Mouse (Mus musculus): Measurements from ENCODE around the gene Patl2. TPM values are rescaled to one million over a fixed set of nuclear protein-coding genes. Genes with fewer than 3 reads are reported as not detected.

The Patl2 gene
- polyA plus RNA-seq, 2 experiments: 0.04 TPM; not detected in 1

- Histone ChIP-seq H3K36me3 (replicated peaks; ENCODE audit: control insufficient read depth, insufficient read depth, low read depth) (peaks cover 6% of the 10 kb centered on the region), H3K27ac (no peak overlapping the region), H3K27me3 (ENCODE audit: control insufficient read depth, insufficient read depth, low read length) (no peaks in the 10 kb centered on the region), H3K4me2 (ENCODE audit: low read depth) (peak overlapping the region; percentile 77), H3K9me3 (ENCODE audit: control insufficient read depth, low read length) (no peaks in the 10 kb centered on the region), H3K9ac (replicated peaks) (peak overlapping the region; percentile 79), H3K4me3 (ENCODE audit: insufficient read depth in 1 of 2, low read depth in 2 of 2, low read length in 2 of 2) (peak overlapping the region; percentile 83 to 87), H3K4me1 (replicated peaks; ENCODE audit: control insufficient read depth in 2 of 2, insufficient read depth in 2 of 2, low read length in 1 of 2) (peaks cover 3 to 24% of the 10 kb centered on the region in 2 experiments)
- no peak for DNase-seq (ENCODE audit: low read depth in 3 of 3, low spot score in 3 of 3)
- TF ChIP-seq EP300 (IDR thresholded peaks at IDR 0.05; ENCODE audit: low read depth) (no peak), CTCF (IDR thresholded peaks at IDR 0.05; ENCODE audit: low read depth) (no peak)
- WGBS (ENCODE audit: insufficient replicate concordance): 7% methylated on average over 18 of the region's 18 CpGs
- ATAC-seq (ENCODE audit: insufficient read depth): peak; percentile 16; the same call in 1 of the 2 replicates
These were observed 37.6 kb downstream of the Patl2 start for GRCm38 (mm10) chr2:122148242-122148917.

GRCm38 (mm10) chr2:122147508-122148241 is 38.3 kb downstream of the Patl2 start, which contains the start of gene B2m:
B2m (plus strand) TSS chr2:122147686.
- Histone ChIP-seq H3K4me1 (replicated peaks; ENCODE audit: control insufficient read depth in 2 of 2, insufficient read depth in 2 of 2, low read length in 1 of 2) (peaks cover 3 to 22% of the 10 kb centered on the region in 2 experiments), H3K27me3 (ENCODE audit: control insufficient read depth, insufficient read depth, low read length) (no peaks in the 10 kb centered on the region), H3K9ac (replicated peaks) (peak within 1 kb of the TSS; percentile 79), H3K27ac (peak within 1 kb of the TSS; percentile 56), H3K9me3 (ENCODE audit: control insufficient read depth, low read length) (no peaks in the 10 kb centered on the region), H3K36me3 (replicated peaks; ENCODE audit: control insufficient read depth, insufficient read depth, low read depth) (peaks cover 6% of the 10 kb centered on the region), H3K4me2 (ENCODE audit: low read depth) (peak within 1 kb of the TSS; percentile 77), H3K4me3 (ENCODE audit: insufficient read depth in 1 of 2, low read depth in 2 of 2, low read length in 2 of 2) (peak within 1 kb of the TSS; percentile 83 to 87)
- under 1% methylated on average over 40 of the region's 40 CpGs for WGBS (ENCODE audit: insufficient replicate concordance)
- TF ChIP-seq CTCF (IDR thresholded peaks at IDR 0.05; ENCODE audit: low read depth) (no peak), EP300 (IDR thresholded peaks at IDR 0.05; ENCODE audit: low read depth) (peak; percentile 19; the same call in 1 of the 2 replicates)
- DNase-seq (ENCODE audit: low read depth in 3 of 3, low spot score in 3 of 3) (peak; percentile 88 to 92 (median 90)), ATAC-seq (ENCODE audit: insufficient read depth) (peak; percentile 96)

- peak overlapping the region in 1 of 2 experiments; percentile 83; a peak in 2 of 4 replicates for H3K4me3 ChIP-seq (ENCODE audit: insufficient read depth in 1 of 2, low read depth in 2 of 2, low read length in 2 of 2)
- H3K9me3 ChIP-seq (ENCODE audit: control insufficient read depth, low read length): no peaks in the 10 kb centered on the region
- no peaks in the 10 kb centered on the region for H3K36me3 ChIP-seq (replicated peaks; ENCODE audit: control insufficient read depth, insufficient read depth, low read depth)
- 64% methylated on average over 6 of the region's 6 CpGs for WGBS (ENCODE audit: insufficient replicate concordance)
- H3K4me1 ChIP-seq (replicated peaks; ENCODE audit: control insufficient read depth in 2 of 2, insufficient read depth in 2 of 2, low read length in 1 of 2): peaks cover 3 to 22% of the 10 kb centered on the region in 2 experiments
- H3K9ac ChIP-seq (replicated peaks): peak overlapping the region; percentile 38
- TF ChIP-seq CTCF (IDR thresholded peaks at IDR 0.05; ENCODE audit: low read depth) (no peak), EP300 (IDR thresholded peaks at IDR 0.05; ENCODE audit: low read depth) (no peak)
- no peaks in the 10 kb centered on the region for H3K27me3 ChIP-seq (ENCODE audit: control insufficient read depth, insufficient read depth, low read length)
- DNase-seq (ENCODE audit: low read depth in 3 of 3, low spot score in 3 of 3): no peak
- H3K4me2 ChIP-seq (ENCODE audit: low read depth): peak overlapping the region; percentile 77
- no peak for ATAC-seq (ENCODE audit: insufficient read depth)
- H3K27ac ChIP-seq: peak overlapping the region; percentile 43
These were observed 39.3 kb downstream of the Patl2 start for GRCm38 (mm10) chr2:122146687-122147086.

- Histone ChIP-seq H3K4me3 (ENCODE audit: insufficient read depth in 1 of 2, low read depth in 2 of 2, low read length in 2 of 2) (no peak overlapping the region), H3K9me3 (ENCODE audit: control insufficient read depth, low read length) (no peaks in the 10 kb centered on the region), H3K9ac (replicated peaks) (no peak overlapping the region), H3K27me3 (ENCODE audit: control insufficient read depth, insufficient read depth, low read length) (no peaks in the 10 kb centered on the region), H3K36me3 (replicated peaks; ENCODE audit: control insufficient read depth, insufficient read depth, low read depth) (no peaks in the 10 kb centered on the region), H3K4me1 (replicated peaks; ENCODE audit: control insufficient read depth in 2 of 2, insufficient read depth in 2 of 2, low read length in 1 of 2) (peaks cover 3 to 22% of the 10 kb centered on the region in 2 experiments), H3K4me2 (ENCODE audit: low read depth) (no peak overlapping the region), H3K27ac (no peak overlapping the region)
- ATAC-seq (ENCODE audit: insufficient read depth) (no peak), DNase-seq (ENCODE audit: low read depth in 3 of 3, low spot score in 3 of 3) (no peak)
- TF ChIP-seq EP300 (IDR thresholded peaks at IDR 0.05; ENCODE audit: low read depth) (no peak), CTCF (IDR thresholded peaks at IDR 0.05; ENCODE audit: low read depth) (no peak)
- 54% methylated on average over 4 of the region's 4 CpGs for WGBS (ENCODE audit: insufficient replicate concordance)
These were observed 40.2 kb downstream of the Patl2 start for GRCm38 (mm10) chr2:122145756-122146155.

GRCm38 (mm10) chr2:122143111-122143510 is 42.9 kb downstream of the Patl2 start:
- Histone ChIP-seq H3K4me2 (ENCODE audit: low read depth) (no peak overlapping the region), H3K36me3 (replicated peaks; ENCODE audit: control insufficient read depth, insufficient read depth, low read depth) (no peaks in the 10 kb centered on the region), H3K27ac (no peak overlapping the region), H3K9ac (replicated peaks) (no peak overlapping the region), H3K27me3 (ENCODE audit: control insufficient read depth, insufficient read depth, low read length) (no peaks in the 10 kb centered on the region), H3K4me1 (replicated peaks; ENCODE audit: control insufficient read depth in 2 of 2, insufficient read depth in 2 of 2, low read length in 1 of 2) (peaks cover 6 to 20% of the 10 kb centered on the region in 2 experiments), H3K4me3 (ENCODE audit: insufficient read depth in 1 of 2, low read depth in 2 of 2, low read length in 2 of 2) (no peak overlapping the region), H3K9me3 (ENCODE audit: control insufficient read depth, low read length) (no peaks in the 10 kb centered on the region)
- WGBS (ENCODE audit: insufficient replicate concordance): 71% methylated on average over 3 of the region's 3 CpGs
- no peak for TF ChIP-seq EP300 (IDR thresholded peaks at IDR 0.05; ENCODE audit: low read depth)
- no peak for DNase-seq (ENCODE audit: low read depth in 3 of 3, low spot score in 3 of 3)
- ATAC-seq (ENCODE audit: insufficient read depth): no peak
